Mouse (Mus musculus) splenic B cell, adult 2 months (primary cell): ENCODE measurements around the gene Mreg.

Experiments used
- DNase-seq: peaks from one replicate; pipeline ENCODE4 v3.0.0-alpha.2; 2011; ENCODE audit warnings: low read depth, low spot score
- H3K27me3 ChIP-seq: 2 replicates; pipeline ENCODE4 v1.6.1; 2012; ENCODE audit warnings: mild to moderate bottlenecking, low read length, moderate library complexity, mixed read lengths; ENCODE audit not compliant: control insufficient read depth, poor library complexity, insufficient read depth, severe bottlenecking
- H3K36me3 ChIP-seq: 2 replicates; pipeline ENCODE4 v1.6.1; 2012; ENCODE audit warnings: mild to moderate bottlenecking, low read length, moderate library complexity, mixed read lengths; ENCODE audit not compliant: control insufficient read depth, poor library complexity, insufficient read depth, severe bottlenecking

Gene Mreg

GRCm38 (mm10) chr1:72215174-72215573 lies 3.1 kb upstream of the Mreg start:
- Histone ChIP-seq H3K27me3 (no peaks in the 10 kb centered on the region), H3K36me3 (no peaks in the 10 kb centered on the region)
- DNase-seq: peak; percentile 79

DNA sequence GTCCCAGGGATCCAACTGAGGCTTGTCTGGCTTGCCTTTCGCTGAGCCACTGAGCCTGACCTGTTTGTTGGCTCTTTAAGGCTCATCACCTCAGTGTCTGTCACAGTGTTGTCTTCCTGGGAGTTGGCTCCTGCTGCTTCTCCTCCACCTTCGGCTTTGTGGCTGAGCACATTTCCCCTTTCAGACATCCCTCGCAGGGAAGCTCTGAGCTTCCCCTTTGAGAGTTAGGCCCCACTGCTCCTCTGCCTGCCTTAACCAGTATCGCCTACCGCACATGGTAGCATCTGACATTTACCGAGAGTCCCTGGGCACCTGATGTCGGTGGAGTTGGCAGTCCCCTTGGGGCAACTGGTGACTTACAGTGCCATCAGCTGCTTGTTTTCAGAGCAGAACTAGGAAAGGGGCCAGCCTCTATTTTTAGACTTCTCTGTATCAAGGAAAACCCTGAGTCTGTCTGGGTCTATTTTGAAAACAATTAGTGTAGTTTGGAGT lies 2.4 kb upstream of the Mreg start:
- H3K27me3 ChIP-seq: no peaks in the 10 kb centered on the region
- peak; percentile 90 for DNase-seq
- H3K36me3 ChIP-seq: no peaks in the 10 kb centered on the region

- H3K27me3 ChIP-seq: no peaks in the 10 kb centered on the region
- no peak for DNase-seq
- H3K36me3 ChIP-seq: no peaks in the 10 kb centered on the region
These were observed 1.8 kb upstream of the Mreg start for GRCm38 (mm10) chr1:72213954-72214353.

GRCm38 (mm10) chr1:72210803-72211679 lies 1.1 kb downstream of the Mreg start:
- Histone ChIP-seq H3K36me3 (no peaks in the 10 kb centered on the region), H3K27me3 (no peaks in the 10 kb centered on the region)
- DNase-seq: peak; percentile 30

GRCm38 (mm10) chr1:72208095-72208494 lies 4.0 kb downstream of the Mreg start:
- DNase-seq: peak; percentile 47
- Histone ChIP-seq H3K27me3 (no peaks in the 10 kb centered on the region), H3K36me3 (no peaks in the 10 kb centered on the region)

- no peaks in the 10 kb centered on the region for H3K36me3 ChIP-seq
- no peaks in the 10 kb centered on the region for H3K27me3 ChIP-seq
- DNase-seq: peak; percentile 20
These were observed 7.0 kb downstream of the Mreg start for GRCm38 (mm10) chr1:72205113-72205512.

DNA sequence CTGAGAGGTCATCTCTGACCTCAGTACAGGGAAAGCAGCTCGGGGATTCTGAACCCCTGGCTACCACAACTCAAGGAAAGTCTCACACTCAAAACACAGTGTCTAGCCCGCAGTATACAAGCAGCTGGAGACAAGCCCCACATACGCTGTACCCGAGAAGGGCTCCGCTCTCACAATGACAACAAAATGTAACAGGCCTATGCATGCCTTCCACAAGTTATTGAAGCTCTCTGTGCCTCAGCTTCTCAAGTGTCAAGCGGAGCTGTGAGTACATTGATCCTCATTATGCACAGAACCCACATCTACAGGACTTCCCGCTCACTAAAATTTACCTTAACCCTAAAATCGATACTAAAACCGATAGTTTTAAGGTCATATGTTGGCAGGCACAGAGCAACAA lies 8.9 kb downstream of the Mreg start:
- Histone ChIP-seq H3K27me3 (no peaks in the 10 kb centered on the region), H3K36me3 (no peaks in the 10 kb centered on the region)
- no peak for DNase-seq

GRCm38 (mm10) chr1:72202705-72203104 lies 9.4 kb downstream of the Mreg start:
- no peak for DNase-seq
- H3K36me3 ChIP-seq: no peaks in the 10 kb centered on the region
- no peaks in the 10 kb centered on the region for H3K27me3 ChIP-seq

DNA sequence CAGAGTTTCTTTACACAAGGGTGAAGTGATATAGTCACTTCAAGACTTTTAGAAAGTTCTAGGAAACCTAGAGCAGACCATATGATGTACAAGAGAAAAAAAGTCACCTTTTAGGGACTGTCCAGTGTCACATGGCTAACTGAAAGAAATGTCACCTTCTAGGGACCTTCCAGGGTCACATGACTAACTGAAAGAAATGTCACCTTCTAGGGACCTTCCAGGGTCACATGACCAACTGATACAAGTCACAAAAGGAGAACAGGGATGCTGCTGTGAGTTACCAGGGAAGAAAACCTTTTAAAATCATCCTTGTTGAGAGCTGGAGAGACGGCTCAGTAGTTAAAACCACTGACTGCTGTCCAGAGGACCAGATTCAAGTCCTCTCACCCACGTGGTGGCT lies 10.0 kb downstream of the Mreg start:
- DNase-seq: peak; percentile 67
- Histone ChIP-seq H3K27me3 (no peaks in the 10 kb centered on the region), H3K36me3 (no peaks in the 10 kb centered on the region)

GRCm38 (mm10) chr1:72201126-72201525 lies 11.0 kb downstream of the Mreg start:
- no peaks in the 10 kb centered on the region for H3K27me3 ChIP-seq
- no peaks in the 10 kb centered on the region for H3K36me3 ChIP-seq
- DNase-seq: no peak

DNA sequence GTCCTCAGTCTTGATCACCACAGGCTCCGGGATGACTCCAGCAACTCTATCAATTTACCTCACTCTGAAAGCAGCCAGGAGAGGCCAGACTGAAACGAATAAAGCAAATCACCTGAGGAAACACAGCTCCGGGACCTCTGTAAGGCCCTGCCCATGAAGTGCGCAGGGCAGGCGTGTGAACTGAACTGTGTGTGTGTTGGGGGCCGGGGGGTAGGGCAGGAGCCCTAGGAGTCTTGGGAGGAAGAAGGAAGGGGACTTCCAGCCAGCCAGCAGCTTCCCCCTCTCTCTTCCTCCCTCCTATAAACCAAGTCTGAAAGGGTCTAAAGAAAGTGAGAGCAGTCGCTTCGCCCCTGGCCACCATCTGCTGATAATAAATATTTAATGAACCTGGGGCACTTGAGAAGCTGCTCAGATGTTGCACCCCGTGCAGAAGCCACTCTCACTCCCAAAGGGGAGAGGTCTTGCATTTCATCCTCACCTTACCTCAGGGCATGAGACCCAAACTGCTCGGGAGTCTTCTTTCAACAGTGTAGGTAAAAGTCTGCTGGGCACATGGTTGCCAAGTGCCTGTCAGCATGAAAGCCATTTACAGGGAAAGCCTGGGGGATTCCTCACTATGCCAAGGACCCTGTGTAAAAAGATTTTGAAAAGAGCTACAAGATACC lies 13.8 kb downstream of the Mreg start:
- Histone ChIP-seq H3K27me3 (no peaks in the 10 kb centered on the region), H3K36me3 (no peaks in the 10 kb centered on the region)
- no peak for DNase-seq

- H3K27me3 ChIP-seq: no peaks in the 10 kb centered on the region
- no peak for DNase-seq
- H3K36me3 ChIP-seq: no peaks in the 10 kb centered on the region
These were observed 15.3 kb downstream of the Mreg start for GRCm38 (mm10) chr1:72196626-72197359.

DNA sequence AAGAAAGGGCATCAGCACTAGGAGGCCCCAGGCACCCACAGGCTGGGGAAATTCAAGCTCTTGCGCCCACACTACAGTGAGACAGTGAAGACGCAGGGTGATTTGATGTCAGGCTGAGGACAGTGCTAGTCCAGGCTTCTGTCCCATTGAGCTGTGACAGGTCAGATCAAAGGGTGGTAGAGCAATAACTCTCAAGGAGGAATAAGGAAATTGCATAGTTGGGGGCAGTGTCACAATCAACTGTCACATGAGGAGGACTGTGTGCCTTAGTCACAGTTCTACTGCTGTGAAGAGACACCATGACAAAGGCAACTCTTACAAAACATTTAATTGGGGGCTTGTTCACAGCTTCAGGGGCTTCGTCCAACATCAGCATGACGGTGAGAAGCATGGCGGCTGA lies 16.0 kb downstream of the Mreg start:
- no peaks in the 10 kb centered on the region for H3K36me3 ChIP-seq
- no peak for DNase-seq

GRCm38 (mm10) chr1:72191449-72191848 lies 20.7 kb downstream of the Mreg start:
- no peaks in the 10 kb centered on the region for H3K36me3 ChIP-seq
- no peak for DNase-seq

More for the DNA sequence above, 16.0 kb downstream of the Mreg start:
- H3K27me3 ChIP-seq: no peaks in the 10 kb centered on the region

More at GRCm38 (mm10) chr1:72191449-72191848, 20.7 kb downstream of the Mreg start:
- H3K27me3 ChIP-seq: no peaks in the 10 kb centered on the region
